Mouse (Mus musculus) retina, postnatal 1 day (tissue): ENCODE data around the gene Mre11a.
"Not testable (repeated sequence)": the region's sequence is repeated elsewhere in the genome, so short reads cannot be mapped to it uniquely, and the experiment has no call there.

Experiments
- DNase-seq: peaks from one replicate; pipeline ENCODE4 v3.0.0-alpha.2; 2012

Gene Mre11a

GRCm38 (mm10) chr9:14871536-14871935 lies 87.1 kb downstream of the Mre11a start:
- DNase-seq, result peak; percentile 31

GRCm38 (mm10) chr9:14872181-14872930 lies 87.9 kb downstream of the Mre11a start:
- peak; percentile 41 for DNase-seq

- no peak for DNase-seq
These were observed 91.5 kb downstream of the Mre11a start for GRCm38 (mm10) chr9:14875743-14876507.

GRCm38 (mm10) chr9:14876566-14876965 lies 92.1 kb downstream of the Mre11a start:
- DNase-seq, result not testable (repeated sequence)

GRCm38 (mm10) chr9:14884641-14885040 lies 100.2 kb downstream of the Mre11a start:
- DNase-seq, result no peak

- no peak for DNase-seq
These were observed 100.7 kb downstream of the Mre11a start for GRCm38 (mm10) chr9:14885151-14885550.

- DNase-seq, result no peak
These were observed 101.5 kb downstream of the Mre11a start for GRCm38 (mm10) chr9:14885954-14886353.
